Mouse (Mus musculus) right cerebral cortex, adult 2 months (tissue): ENCODE measurements around the gene Limd2.
"Not testable (repeated sequence)": the region's sequence is repeated elsewhere in the genome, so short reads cannot be mapped to it uniquely, and the experiment has no call there.

Experiments used
- DNase-seq, 2 experiments: peaks; one replicate each; pipeline ENCODE4 v3.0.0; 2021 to 2022; ENCODE audit warnings: low spot score in 2 of 2

Gene Limd2

GRCm38 (mm10) chr11:106160841-106161721 is at the start of gene Limd2, which contains the start of gene Gm10840:
TSS of gene Limd2 (minus strand) at chr11:106160860.
TSS of gene Gm10840 (plus strand) at chr11:106160850.
- peak; percentile 91 to 92 for DNase-seq

- no peak for DNase-seq
These were observed 41.4 kb upstream of the Limd2 start, which contains the start of gene Strada for GRCm38 (mm10) chr11:106202123-106202465. TSS of gene Strada (minus strand) at chr11:106202168.

GRCm38 (mm10) chr11:106201337-106202122 is 40.9 kb upstream of the Limd2 start:
- no peak for DNase-seq

GRCm38 (mm10) chr11:106200756-106201155 is 40.1 kb upstream of the Limd2 start:
- DNase-seq: no peak

- DNase-seq: not testable (repeated sequence)
These were observed 39.3 kb upstream of the Limd2 start for GRCm38 (mm10) chr11:106199997-106200396.

- no peak for DNase-seq
These were observed 37.6 kb upstream of the Limd2 start for GRCm38 (mm10) chr11:106198277-106198676.

- no peak for DNase-seq
These were observed 34.7 kb upstream of the Limd2 start for GRCm38 (mm10) chr11:106195341-106195740.

- DNase-seq: no peak
These were observed 34.2 kb upstream of the Limd2 start for GRCm38 (mm10) chr11:106194891-106195290.

- DNase-seq: no peak
These were observed 33.5 kb upstream of the Limd2 start for GRCm38 (mm10) chr11:106194155-106194541.

GRCm38 (mm10) chr11:106193371-106194154 is 32.9 kb upstream of the Limd2 start:
- DNase-seq: peak; percentile 94 to 95

GRCm38 (mm10) chr11:106192657-106193370 is 32.2 kb upstream of the Limd2 start:
- DNase-seq: no peak

- DNase-seq: no peak
These were observed 31.6 kb upstream of the Limd2 start for GRCm38 (mm10) chr11:106192241-106192640.

GRCm38 (mm10) chr11:106191716-106192115 is 31.1 kb upstream of the Limd2 start:
- DNase-seq: no peak

GRCm38 (mm10) chr11:106187326-106187725 is 26.7 kb upstream of the Limd2 start:
- DNase-seq: no peak

- DNase-seq: no peak
These were observed 19.8 kb upstream of the Limd2 start for GRCm38 (mm10) chr11:106180449-106180801.

GRCm38 (mm10) chr11:106179711-106180448 is 19.2 kb upstream of the Limd2 start:
- peak in 1 of 2 experiments; percentile 38 for DNase-seq

- no peak for DNase-seq
These were observed 17.5 kb upstream of the Limd2 start for GRCm38 (mm10) chr11:106178036-106178782.

GRCm38 (mm10) chr11:106176372-106176771 is 15.7 kb upstream of the Limd2 start:
- no peak for DNase-seq

GRCm38 (mm10) chr11:106175081-106175480 is 14.4 kb upstream of the Limd2 start:
- DNase-seq: no peak

- DNase-seq: no peak
These were observed 13.7 kb upstream of the Limd2 start for GRCm38 (mm10) chr11:106174372-106174771.
